Mouse (Mus musculus) heart, adult 11 months (tissue): ENCODE measurements around the gene Sectm1b.
"Not testable (repeated sequence)": the region's sequence is repeated elsewhere in the genome, so short reads cannot be mapped to it uniquely, and the experiment has no call there.

Experiments used
- DNase-seq: peaks from one replicate; pipeline ENCODE4 v3.0.0; 2022

Gene Sectm1b

DNA sequence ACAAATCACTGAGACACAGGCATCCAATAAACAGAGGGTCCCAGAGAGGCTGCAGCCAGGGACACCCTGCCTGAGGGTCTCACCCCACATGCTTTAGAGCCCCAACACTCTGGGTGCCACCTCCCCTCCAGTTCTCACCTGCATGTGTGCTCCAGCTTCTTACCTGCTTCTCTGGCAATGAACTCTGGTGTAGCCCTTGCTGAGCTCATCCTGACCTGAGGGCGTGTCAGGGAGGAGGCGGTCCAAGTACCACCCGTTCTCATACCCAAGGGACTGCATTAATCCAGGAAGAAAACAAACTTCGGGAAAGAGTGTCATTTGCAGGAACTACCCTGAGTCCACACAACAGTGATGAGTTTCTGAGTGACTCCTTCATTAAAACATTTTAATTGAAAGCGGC is at the start of gene Sectm1b:
Gene Sectm1b (minus strand): TSS at position 191 of the 400 bp plus-strand sequence.
- no peak for DNase-seq

DNA sequence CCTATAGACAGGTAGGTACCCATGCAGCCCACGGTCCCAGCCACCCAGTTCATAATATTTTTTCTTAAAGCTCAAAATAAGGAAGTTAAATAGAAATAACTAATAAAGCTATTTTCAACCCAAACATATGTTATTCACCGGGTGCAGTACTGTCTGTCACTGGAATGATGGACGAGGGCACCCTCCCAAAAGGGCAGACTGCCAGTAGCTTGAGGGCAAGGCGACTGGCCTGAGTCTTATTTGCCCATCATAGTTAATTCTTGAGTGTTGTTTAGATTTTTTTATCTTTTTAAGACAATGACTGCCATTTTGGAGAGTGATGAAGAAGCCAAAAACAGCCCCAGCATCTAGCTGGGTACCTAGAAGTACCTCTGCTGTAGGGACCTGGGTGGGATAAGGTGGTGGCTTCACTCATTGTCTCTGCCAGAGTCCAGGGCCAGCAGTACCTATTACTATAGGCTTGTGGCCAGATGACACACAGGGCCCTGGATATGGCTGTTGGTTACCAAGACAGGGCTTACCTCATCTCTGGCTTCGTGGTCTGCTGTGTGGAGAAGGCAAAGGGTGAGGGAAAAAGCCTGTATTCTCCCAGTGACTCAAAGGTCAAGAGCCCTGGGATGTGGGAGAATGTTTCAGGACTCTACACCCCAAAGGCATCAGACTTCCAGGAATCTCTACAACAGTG is 48.9 kb upstream of the Sectm1b start:
- DNase-seq = no peak

DNA sequence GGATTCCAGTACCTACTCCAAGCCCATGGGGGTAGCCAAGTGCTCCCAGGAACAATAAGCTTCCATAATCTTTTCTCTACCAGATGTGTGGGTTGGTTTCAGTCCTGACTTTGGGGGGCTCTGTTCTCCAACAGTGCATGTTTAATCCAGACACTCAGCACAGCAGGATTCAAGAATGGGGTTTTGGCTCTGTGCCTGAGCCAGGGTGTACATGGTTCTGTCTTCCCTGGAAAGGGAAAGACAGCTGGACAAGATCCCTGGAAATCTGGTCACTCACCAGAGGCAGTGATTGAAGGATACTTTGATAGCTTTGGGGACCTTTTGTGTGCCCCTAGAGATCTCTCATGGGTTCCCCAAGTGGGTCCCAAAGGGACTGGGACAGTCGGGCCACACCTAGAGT is 48.2 kb upstream of the Sectm1b start:
- DNase-seq = no peak

DNA sequence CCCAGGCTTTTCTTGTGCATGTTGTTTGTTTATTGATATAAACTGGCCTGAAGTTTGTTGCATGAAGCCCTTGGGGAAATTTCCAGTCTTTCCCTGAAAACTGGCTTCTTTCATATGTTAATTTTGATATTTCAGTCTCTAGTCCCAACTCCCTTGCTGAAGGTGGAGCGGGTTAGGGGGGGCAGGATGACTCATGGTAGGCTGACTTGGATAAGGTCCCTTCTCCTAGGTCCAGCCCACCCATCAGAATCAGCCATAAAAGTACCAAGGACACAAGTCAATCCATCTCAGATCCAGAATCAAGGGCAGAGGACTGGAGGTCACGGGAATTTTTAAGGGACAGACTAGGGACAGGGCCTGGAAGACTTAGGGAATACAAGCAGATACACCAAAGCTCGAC is 47.7 kb upstream of the Sectm1b start:
- no peak for DNase-seq

DNA sequence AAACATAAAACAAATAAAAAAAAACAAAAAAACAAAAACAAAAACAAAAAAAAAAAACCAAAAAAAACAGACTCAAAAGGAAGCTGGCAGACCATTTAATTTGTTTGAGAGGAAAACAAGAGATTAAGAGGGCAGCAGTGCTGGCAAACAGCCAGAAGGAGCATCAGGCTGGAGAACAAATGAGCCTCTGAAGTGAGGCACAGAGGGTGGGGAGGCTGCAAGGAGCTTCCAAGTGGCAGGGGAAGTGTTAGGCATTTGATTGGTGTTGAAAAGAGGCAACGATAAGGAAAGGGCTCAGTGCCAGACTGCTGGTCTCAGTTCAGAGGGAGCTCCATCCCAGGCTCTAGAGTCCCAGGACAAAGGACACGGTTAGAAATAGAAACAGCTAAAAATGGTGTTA is 46.6 kb upstream of the Sectm1b start:
- DNase-seq = peak; percentile 97

DNA sequence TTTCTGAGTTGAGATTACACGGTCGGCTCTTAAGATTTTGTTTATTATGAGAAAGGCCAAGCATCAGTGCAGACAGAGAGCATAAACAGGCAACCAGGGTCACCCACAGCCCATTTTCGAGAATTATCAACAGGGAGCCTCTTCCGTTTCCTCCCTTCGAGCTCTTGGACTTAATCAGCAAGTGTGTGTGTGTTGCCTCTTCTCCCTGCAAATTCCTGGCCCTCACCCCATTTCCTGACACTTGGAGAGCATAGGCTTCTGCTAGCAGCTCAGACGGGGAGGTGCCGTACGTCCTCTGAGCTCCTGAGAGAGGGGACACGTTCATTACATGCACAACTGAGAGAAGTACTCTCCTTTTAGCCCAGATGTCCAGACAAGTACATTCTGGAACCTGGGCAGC is 44.7 kb upstream of the Sectm1b start:
- peak; percentile 93 for DNase-seq

DNA sequence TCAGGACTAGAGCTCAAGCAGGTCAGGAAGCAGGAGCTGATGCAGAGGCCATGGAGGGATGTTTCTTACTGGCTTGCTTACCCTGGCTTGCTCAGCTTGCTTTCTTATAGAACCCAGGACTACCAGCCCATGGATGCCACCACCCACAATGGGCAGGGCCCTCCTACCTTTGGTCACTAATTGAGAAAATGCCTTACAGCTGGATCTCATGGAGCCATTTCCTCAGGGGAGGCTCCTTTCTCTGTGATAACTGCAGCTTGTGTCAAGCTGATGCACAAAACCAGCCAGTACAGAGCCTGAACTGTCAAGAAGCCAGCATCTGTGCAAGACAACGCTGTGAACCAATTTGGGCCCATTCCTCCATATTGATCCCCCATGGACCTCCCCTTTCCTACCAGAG is 43.9 kb upstream of the Sectm1b start:
- peak; percentile 90 for DNase-seq

DNA sequence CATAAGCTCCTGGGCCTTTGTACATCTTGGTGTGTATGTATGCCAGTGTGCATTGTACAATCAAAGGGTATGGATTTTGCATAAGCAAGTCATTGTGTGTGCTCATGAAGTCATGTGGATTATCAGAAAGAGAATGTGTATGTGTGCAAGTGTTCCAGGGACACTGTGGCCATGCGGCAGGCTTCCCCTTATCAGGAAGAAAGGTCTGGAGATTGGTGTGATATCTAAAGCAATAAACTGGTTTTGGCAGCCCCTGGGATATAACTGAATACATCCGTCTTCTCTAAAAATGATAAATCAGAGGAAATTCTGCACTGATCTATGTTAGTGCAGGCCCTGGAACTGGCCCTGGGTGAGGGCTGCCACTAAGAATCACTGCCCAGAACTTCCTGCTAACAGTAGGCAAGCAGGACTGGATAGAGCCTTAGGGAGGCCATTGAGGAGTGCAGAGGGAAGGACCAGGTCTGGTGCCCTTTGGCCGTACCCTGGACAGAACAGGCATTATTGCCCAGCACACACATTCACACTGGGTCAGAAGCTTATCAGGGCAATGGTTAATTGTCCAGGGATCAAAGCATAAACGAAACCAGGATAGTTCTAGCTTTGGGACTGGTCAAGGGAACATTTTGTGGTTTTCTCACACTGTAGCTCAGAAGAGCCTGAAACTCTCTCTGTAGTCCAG is 37.9 kb upstream of the Sectm1b start:
- DNase-seq = no peak

DNA sequence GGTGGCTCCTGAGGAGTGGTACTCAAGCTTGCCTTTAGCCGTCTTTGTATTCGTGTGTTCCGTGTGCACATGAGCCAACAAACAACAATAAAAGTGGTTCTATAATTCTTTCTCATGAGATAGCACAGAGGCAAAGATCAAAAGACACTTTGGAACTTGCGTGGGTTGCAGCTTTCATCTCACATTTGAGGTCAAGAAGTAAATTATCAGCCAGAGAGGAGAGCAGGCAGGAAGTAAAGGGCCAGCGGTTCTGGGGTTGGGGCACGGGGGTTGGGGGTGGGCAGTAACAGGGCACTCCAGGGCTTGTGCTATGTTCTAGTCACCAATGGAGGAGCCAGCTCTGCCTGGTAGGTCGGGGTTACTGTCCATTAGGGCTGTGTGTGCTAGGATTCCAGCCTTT is 37.3 kb upstream of the Sectm1b start:
- no peak for DNase-seq

DNA sequence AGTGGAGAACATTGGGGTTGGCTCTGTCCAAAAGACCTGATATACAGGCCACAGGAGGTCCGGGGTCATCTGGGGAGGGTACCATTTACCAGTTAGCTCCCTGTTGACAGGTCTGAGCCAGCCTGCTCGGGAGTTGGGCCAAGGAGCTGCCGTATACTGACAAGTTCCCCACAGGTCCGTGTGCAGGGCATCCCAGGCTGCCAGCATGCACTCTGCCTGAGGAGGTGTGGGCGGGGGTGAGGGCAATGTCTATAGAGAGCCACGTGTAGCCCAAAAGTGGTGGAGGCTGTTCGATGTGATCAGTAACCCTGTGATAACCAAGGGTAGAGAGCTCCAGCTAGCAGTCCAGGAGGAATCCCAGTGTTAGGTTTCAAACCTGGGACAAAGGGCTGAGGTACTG is 36.4 kb upstream of the Sectm1b start:
- no peak for DNase-seq

DNA sequence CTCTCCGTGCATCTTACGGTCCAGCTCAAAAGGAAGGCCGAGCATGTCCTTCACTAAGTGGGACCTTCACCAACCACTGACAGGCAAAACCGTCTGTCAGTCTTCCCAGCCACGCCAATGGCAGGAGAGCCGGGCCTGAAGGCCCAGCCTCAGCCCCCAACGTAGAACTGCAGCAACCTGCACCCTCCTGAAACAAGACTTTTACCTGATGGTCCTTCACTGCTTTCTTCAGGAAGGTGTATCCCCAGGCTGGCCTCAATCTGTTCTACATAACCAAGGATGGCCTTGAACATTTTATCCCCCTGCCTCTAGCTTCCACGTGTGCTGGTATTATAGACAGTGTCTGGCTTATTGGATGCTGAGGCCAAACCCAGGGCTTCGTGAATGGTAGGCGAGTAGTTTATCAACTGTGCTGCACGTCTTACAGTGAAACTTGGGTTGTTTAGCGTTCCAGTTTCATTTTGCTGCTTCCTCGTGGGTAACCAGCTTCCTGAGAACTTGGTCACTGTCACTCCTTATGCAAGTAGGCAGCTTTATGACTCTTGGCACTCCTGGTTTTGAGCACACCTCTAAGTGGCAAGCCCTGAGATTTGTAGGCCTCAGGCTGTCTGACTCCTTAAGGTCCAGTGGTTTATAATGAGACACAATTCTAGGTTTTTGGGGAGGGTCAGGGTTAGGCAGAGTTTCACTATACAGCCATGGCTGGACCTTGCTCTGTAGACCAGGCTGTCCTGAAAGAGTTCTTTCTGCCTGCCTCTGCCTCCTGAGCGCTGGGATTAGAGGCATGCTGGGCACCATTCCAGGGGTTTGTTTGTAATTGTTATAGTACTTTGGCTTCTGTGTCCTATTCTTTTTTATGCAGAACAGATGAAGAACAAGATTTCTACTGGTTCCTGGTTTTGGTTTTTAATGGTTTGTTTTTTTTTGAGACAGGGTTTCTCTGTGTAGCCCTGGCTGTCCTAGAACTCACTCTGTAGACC is 29.5 kb upstream of the Sectm1b start:
- peak; percentile 61 for DNase-seq

DNA sequence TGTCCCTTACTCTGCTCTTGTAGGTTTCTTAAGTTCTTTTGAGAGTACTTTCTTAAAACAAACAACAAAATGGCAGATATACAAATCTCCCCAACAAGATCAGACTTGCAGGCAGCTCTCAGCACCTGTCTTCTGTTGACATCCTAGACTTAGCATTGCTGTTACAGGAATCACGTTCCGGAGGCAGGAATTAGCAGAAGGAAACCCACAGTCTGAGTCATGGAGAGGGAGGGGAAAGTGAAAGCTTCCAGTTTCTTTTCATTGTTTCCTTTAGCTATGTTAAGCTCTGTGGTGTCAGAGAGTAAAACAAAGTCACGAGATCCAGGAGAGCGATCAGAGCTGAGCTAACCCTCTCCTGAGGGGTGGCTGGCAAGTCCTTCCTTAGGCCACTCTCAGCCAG is 27.6 kb upstream of the Sectm1b start:
- DNase-seq = no peak

DNA sequence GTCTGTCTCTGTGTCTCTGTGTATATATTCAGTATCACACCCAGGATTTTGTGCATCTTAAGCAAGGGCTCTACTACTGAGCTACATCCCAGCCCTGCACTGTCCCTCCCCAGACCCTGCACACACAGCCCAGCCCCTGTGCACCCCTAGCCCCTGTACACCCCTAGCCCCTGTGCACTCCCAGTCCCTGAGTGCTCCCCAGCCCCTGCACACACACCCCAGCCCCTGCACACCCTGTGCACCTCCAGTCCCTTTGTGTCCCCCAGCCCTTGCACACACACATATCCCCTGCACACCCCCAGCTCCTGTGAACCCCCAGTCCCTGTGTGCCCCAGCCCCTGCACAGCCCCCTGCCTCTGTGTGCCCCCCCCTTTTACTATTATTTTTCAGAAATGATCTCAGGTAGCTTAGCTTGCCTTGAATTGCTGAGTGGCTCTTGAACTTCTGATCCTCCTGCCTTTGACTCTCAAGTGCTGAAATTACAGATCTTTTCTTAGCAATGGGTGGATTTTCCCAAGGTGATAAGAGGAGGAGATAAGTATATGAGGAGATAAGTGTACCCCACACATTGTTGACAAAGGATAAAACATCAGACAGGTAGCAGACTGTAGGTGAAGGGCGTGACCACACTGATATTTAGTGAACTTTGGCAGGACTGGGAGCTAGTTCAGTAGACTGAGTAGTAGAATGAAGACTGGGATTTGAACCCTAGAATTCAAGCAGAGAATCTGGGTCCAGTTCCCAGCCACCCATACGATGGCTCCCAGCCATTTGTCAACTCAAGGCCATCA is 26.6 kb upstream of the Sectm1b start:
- peak; percentile 77 for DNase-seq

DNA sequence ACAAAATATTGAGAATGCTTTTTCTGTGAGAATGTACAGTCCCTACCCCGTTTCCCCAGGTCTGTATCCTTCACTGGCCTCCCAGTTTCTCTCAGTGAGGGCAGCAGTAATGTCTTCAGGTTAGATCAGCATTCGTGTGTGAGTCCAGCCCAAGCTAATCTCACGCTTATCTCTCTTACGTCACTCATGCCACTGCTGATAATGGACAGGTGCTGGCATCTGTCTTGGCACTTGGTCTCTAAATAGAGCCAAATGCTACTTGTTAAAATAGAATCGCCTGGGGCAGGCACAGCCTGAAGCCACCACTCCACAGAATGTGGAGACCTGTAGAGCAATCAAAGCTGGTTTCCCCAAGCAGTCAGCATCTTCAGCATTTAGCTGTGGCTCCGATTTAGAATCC is 25.6 kb upstream of the Sectm1b start:
- DNase-seq = peak; percentile 55

DNA sequence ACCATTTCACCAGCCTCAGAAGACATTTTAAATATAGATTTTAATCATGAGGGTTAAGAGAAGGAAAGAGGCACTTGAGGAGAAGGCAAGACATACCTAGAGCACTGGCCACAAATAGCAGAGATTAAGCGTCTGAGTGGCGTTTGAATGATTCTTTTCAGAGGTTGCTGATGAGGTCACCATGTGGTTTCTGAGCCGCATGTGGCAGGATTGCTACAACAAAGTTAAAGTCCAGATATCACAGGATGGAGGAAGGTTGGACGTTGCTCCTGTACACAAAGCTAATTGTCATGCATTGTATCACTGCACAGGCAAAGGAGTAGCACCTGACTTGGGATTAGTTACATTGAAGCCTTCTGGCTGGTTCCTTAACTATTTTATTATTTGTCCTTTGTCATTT is 22.9 kb upstream of the Sectm1b start:
- no peak for DNase-seq

DNA sequence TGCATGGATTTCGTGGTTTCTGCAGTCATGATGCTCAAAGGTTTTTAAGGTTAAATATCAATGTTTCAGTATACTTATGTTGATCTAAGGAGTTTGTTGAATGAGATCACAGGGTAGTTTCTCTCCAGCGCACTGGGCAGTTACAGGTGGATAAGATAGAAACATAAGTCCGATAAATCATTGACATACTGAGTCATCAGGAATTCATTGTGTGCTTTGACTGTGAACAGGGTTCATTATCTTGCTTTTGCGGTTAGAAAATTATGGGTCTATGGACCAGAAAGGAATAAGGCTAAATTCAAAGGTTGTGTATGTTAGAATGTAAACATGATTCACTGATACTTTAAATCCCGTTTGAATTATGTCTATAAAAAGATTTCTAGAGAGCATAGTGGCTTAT is 21.8 kb upstream of the Sectm1b start:
- peak; percentile 53 for DNase-seq

DNA sequence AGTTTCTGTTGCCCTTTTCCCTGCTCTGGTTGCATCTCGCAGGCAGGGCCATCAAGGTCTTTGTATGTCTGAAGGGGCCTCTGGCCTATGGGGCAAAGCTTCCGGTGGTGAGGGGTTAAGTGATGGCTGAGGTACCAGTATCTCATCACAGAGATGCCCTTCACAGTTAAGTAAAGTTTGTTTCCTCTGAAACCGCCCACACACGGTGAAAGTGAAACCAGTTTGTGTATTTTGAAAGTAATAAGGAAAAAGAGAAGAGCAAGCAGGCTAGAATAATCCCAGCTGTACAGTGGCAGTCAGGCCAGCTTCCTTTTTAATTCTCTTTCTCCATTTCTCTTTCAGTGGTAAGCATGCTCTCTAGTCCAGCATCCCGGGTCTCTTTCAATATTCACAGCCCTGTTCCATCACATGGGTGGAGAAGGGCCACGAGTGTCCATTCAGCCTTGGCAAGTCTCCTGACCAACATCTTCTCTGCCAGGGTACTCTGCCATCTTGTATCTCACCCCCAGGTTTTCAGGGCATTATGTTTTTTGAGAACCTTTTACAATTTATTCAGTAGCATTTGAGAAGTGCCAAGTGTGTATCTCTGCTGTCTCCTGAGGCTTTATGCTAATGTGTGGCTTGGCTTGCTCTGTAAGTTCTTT is 19.6 kb upstream of the Sectm1b start:
- peak; percentile 92 for DNase-seq

DNA sequence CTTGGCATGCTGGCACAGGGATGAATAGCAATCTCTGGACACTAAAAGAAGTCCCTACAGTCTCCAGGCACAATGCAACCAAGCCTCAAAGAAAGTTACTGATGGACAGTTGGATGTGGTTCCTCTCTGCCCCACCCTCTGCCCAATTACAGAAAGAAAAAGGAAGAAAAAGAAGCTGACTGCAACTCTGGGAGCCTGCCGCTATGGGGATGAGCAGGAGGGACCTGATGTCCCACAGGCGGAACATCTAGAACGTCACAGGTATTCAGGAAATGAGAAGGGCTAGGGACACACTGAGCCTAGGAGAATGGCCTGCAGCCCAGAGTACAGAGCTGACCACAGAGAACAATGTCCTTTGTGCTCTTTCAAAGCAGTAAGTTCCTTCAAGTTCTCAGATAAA is 18.9 kb upstream of the Sectm1b start:
- peak; percentile 92 for DNase-seq

DNA sequence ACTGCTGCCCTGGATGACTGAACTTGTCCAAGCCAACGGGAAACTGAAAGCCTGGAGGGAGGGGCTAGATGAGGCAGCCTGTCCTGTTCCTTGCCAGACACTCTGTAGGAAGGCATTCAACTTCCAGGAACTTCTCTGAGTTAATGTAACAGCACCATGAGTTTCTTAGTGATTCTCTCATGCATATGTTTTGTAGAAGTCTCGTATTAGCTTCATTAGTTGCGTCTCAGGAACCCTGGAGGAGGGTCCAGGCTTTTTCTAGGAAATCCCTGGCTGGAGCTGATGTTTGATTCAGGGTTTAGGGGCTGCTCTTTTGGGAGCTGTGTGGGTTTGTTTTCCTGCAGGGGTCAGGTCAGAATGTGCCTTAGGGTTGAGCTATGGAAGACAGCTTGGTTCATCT is 17.8 kb upstream of the Sectm1b start, which contains the start of gene Sectm1a:
Gene Sectm1a (minus strand): TSS at position 101 of the 400 bp plus-strand sequence.
- DNase-seq = no peak

DNA sequence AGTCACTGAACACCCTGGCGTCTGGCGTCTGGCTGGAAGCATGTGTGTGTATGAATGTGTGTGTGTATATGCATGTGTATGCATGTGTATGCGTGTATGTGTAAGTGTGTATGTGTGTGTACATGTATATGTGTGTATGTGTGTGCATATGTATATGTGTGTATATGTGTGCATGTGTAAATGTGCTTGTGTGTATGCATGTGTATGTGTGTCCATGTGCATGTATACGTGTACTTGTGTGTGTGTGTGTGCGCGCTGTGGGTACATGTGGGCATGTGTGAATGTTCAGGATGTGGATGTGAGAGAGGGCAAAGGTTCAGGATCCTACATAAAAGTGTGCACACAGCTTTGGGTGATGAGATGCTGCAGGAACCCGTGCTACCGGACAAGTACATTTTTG is 17.0 kb upstream of the Sectm1b start:
- no peak for DNase-seq

DNA sequence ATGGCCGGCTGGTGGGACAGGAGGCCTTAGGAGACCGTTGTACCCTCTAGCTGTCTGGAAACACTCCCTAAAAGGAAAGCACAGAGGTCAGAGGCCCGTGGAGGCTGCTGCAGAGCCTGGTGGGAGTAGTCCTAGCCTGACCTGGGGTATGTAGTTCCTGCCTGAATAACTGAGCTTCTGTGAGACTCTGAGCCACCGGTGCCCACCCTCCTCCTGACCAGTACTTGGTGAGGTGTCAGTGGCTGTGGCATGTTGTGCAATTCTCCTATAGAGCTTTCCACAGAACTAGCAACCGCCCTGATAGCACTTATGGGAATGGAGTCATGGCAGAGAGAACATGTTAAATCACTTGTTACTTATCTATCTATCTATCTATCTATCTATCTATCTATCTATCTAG is 12.3 kb upstream of the Sectm1b start:
- DNase-seq = peak; percentile 71

DNA sequence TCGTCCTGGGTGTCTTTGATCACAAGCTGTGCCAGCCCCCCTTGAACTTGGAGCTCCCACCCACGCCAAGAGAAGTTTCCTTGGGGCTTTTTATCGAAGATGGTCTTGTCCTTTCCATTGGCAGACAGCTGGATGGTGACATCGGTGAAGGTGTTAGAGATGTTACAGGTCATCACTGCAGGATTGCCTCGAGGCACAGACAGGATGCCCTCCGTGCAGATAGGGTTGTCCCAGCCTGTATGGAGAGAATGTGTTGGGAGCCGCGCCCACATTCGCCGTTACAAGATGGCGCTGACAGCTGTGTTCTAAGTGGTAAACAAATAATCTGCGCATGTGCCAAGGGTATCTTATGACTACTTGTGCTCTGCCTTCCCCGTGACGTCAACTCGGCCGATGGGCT is 6.3 kb upstream of the Sectm1b start:
- DNase-seq = not testable (repeated sequence)
